Mouse (Mus musculus) intestine, postnatal 0 days (tissue): ENCODE data around the gene Cish. TPM values are rescaled to one million over a fixed set of nuclear protein-coding genes. Genes with fewer than 3 reads are reported as not detected.

Experiments used
- ATAC-seq: fragments of 200-750 bp; cut with Nextera tagmentation; 2 replicates; pipeline ENCODE4 v1.8.0; 2017; ENCODE audit warnings: mild to moderate bottlenecking, moderate TSS enrichment, moderate library complexity
- H3K27ac ChIP-seq: fragments of 300-500 bp; sonication (generic); 2 replicates; pipeline ENCODE4 v1.5.1; 2014; ENCODE audit warnings: mild to moderate bottlenecking, low read depth, low read length, moderate library complexity
- H3K27me3 ChIP-seq: fragments of 300-500 bp; sonication (generic); replicated peaks from 2 replicates; pipeline ENCODE4 v1.6.1; 2014; ENCODE audit warnings: low read length, mixed read lengths; ENCODE audit not compliant: control insufficient read depth, insufficient read depth
- H3K36me3 ChIP-seq: fragments of 300-500 bp; sonication (generic); 2 replicates; pipeline ENCODE4 v1.6.1; 2014; ENCODE audit warnings: mild to moderate bottlenecking, moderate library complexity; ENCODE audit not compliant: control insufficient read depth, insufficient read depth
- H3K4me1 ChIP-seq: fragments of 300-500 bp; sonication (generic); replicated peaks from 2 replicates; pipeline ENCODE4 v1.6.1; 2014; ENCODE audit warnings: antibody characterized with exemption, low read length, mixed read lengths; ENCODE audit not compliant: control insufficient read depth, insufficient read depth
- H3K4me2 ChIP-seq: fragments of 300-500 bp; sonication (generic); replicated peaks from 2 replicates; pipeline ENCODE4 v1.6.1; 2014; ENCODE audit warnings: low read depth, mild to moderate bottlenecking, moderate library complexity
- H3K4me3 ChIP-seq: fragments of 300-500 bp; sonication (generic); 2 replicates; pipeline ENCODE4 v1.5.1; 2014; ENCODE audit warnings: low read depth, low read length
- H3K9ac ChIP-seq: fragments of 300-500 bp; sonication (generic); 2 replicates; pipeline ENCODE4 v1.6.1; 2014; ENCODE audit warnings: mild to moderate bottlenecking, low read depth, low read length
- H3K9me3 ChIP-seq: fragments of 300-500 bp; sonication (generic); 2 replicates; pipeline ENCODE4 v1.6.1; 2016; ENCODE audit warnings: mixed run types; ENCODE audit not compliant: control insufficient read depth
- CTCF ChIP-seq: sonication (generic); IDR thresholded peaks from 2 replicates; pipeline ENCODE4 v1.5.1; 2016; ENCODE audit warnings: low read depth, mild to moderate bottlenecking, control low read depth, antibody characterized with exemption, moderate library complexity
- WGBS: fragments of 180-500 bp; shearing (Covaris S2); extraction: QIAGEN DNeasy Blood & Tissue Kit; methylation state at CpG from one replicate; pipeline ENCODE4 v1.1.7; 2014; 5-methylcytosine and 5-hydroxymethylcytosine counted together
- polyA plus RNA-seq: library from polyadenylated mRNA; unstranded; fragments of >200 nt; fragmentation: Nextera tagmentation; extraction: Ambion mirVana; gene quantifications from 2 replicates; pipeline ENCODE4 v1.2.1, GENCODE M21; 2015

Gene Cish
- polyA plus RNA-seq, 1 experiment from 2014 or later, result 12.1 TPM

DNA sequence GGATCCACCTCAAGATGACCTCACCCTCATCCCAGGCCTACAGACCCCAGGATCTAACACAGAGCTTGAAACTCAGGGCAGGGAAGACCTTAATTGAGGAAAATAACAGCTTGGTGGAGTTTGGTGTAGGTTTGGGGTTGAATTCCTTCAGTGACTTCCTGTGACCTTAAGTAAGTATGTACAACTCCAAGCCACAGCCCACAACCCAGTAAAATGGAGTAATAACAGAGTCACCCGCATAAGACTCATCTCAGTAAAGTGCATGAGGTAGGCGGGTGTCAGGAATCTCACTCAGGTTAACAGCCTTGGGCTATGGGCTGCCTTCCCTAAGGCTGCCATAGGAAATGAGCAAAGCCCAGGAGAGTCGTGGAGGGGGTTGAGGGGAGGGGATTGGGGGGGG is 31.1 kb upstream of the Cish start:
- Histone ChIP-seq H3K4me2 (no peak overlapping the region), H3K27me3 (no peaks in the 10 kb centered on the region), H3K27ac (no peak overlapping the region), H3K4me1 (no peaks in the 10 kb centered on the region), H3K9me3 (no peaks in the 10 kb centered on the region), H3K9ac (no peak overlapping the region), H3K4me3 (no peak overlapping the region), H3K36me3 (peaks cover 20% of the 10 kb centered on the region; the same call in 1 of the 2 replicates)
- TF ChIP-seq CTCF, result no peak
- WGBS, result 66% methylated on average over 3 of the region's 3 CpGs
- no peak for ATAC-seq

GRCm38 (mm10) chr9:107267028-107267427 is 28.8 kb upstream of the Cish start:
- no peak for TF ChIP-seq CTCF
- no peak for ATAC-seq
- no peaks in the 10 kb centered on the region for H3K27me3 ChIP-seq
- H3K36me3 ChIP-seq, result peaks cover 5% of the 10 kb centered on the region; the same call in 1 of the 2 replicates
- no peak overlapping the region for H3K9ac ChIP-seq
- H3K9me3 ChIP-seq, result no peaks in the 10 kb centered on the region
- no peak overlapping the region for H3K27ac ChIP-seq
- H3K4me1 ChIP-seq, result no peaks in the 10 kb centered on the region
- H3K4me2 ChIP-seq, result no peak overlapping the region
- no peak overlapping the region for H3K4me3 ChIP-seq
- 23% methylated on average over 1 of the region's 1 CpGs for WGBS

DNA sequence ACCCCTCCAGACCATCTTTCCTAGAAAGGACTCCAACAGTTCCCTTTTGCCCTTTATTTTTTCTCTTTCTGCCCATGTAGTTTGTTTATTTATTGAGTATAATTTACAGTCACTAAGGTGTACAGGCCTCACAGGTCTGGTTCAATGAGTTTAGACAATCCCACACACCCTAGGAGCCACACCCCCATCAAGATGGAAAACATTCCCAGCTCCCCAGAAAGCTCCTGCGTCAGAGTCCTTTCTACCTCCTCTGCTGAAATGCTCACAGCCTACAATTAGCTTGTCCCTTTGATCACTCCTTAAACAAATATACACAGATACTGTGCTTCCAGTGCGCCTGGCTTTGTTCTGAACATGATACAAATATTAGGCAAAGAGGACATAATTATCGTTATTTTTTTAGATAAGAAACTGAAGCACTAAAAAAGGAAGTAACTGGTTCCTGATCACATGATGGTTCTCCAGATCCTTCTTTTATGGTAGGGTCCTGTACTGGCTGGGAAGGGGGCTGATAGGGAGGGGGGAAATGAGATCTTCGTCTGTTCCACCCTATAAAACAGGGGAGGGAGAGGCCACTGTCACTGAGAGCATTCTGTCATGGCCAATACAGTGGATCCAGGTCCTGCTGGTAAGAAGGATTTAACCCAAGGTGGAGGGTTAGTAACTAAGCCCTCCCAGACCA is 28.0 kb upstream of the Cish start:
- Histone ChIP-seq H3K36me3 (no peaks in the 10 kb centered on the region), H3K4me1 (no peaks in the 10 kb centered on the region), H3K9me3 (no peaks in the 10 kb centered on the region), H3K27me3 (no peaks in the 10 kb centered on the region), H3K9ac (no peak overlapping the region), H3K4me2 (no peak overlapping the region), H3K4me3 (no peak overlapping the region), H3K27ac (no peak overlapping the region)
- ATAC-seq, result no peak
- TF ChIP-seq CTCF, result no peak
- WGBS, result 13% methylated on average over 4 of the region's 4 CpGs

- no peak overlapping the region for H3K4me3 ChIP-seq
- no peak for ATAC-seq
- no peaks in the 10 kb centered on the region for H3K27me3 ChIP-seq
- WGBS, result 94% methylated on average over 1 of the region's 1 CpGs
- no peak overlapping the region for H3K4me2 ChIP-seq
- H3K9me3 ChIP-seq, result no peaks in the 10 kb centered on the region
- no peaks in the 10 kb centered on the region for H3K36me3 ChIP-seq
- H3K27ac ChIP-seq, result no peak overlapping the region
- no peak overlapping the region for H3K9ac ChIP-seq
- TF ChIP-seq CTCF, result no peak
- H3K4me1 ChIP-seq, result no peaks in the 10 kb centered on the region
Observed at GRCm38 (mm10) chr9:107269772-107270171, 26.1 kb upstream of the Cish start.

DNA sequence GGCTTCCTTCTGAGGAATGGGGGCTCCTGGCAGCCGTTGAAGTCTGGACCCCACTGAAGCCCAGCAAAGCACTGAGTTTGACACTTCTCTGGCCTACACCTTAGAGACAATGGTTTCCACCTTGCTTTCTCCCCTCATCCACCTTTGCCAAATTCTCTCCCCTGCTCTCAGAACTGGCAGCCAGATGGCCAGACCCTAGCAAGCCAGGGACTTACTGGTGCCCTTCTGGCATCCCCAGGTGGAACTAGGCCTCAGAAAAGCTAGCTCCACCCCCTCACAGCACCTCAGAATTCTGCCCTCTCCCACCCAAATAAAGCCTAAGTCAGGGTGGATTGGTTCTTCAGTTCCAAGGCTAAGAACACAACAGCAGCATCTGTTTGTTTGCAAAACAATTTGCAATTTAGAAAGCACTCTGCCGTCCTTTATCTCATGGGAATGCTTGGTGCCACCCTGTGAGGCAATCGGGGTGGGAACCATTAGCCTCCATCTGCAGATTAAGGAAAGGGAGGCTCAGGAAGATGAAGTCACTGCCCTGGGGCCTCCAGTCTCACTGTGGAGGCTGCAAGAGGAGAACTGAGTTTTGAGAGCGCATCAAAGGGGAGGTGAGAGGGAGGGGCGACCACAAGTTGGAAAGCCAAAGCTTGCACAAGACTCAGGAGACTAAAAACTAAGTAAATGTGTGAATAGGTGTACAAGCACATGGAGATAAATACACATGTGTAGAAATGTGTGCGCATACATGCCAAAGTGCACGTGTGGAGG is 24.5 kb upstream of the Cish start:
- no peaks in the 10 kb centered on the region for H3K27me3 ChIP-seq
- H3K4me3 ChIP-seq, result no peak overlapping the region
- 73% methylated on average over 7 of the region's 7 CpGs for WGBS
- H3K9ac ChIP-seq, result no peak overlapping the region
- H3K36me3 ChIP-seq, result no peaks in the 10 kb centered on the region; the same call in 1 of the 2 replicates
- ATAC-seq, result no peak
- no peak for TF ChIP-seq CTCF
- H3K9me3 ChIP-seq, result no peaks in the 10 kb centered on the region
- H3K27ac ChIP-seq, result no peak overlapping the region
- no peak overlapping the region for H3K4me2 ChIP-seq
- no peaks in the 10 kb centered on the region for H3K4me1 ChIP-seq

DNA sequence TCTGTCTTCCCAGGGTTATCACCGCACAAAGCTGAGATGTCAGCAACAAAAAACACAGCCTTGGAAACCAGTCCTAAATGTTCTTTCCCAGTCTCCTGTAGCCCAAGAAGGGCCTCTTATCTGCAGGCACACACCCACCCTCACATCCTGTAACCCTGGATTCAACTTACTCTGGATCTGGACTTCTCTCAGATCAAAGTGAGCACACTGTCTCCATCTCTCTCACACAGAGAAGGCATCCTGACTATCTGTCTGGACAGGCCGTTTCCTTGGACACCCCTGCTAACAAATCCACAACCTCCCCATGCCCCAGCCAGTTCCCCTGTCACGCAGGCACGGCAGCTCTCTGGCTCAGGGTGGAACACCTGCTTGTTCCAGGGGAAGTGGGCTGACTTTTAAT is 23.5 kb upstream of the Cish start:
- Histone ChIP-seq H3K4me3 (no peak overlapping the region), H3K27me3 (no peaks in the 10 kb centered on the region), H3K9me3 (no peaks in the 10 kb centered on the region), H3K4me1 (no peaks in the 10 kb centered on the region), H3K4me2 (no peak overlapping the region), H3K9ac (no peak overlapping the region), H3K36me3 (no peaks in the 10 kb centered on the region; the same call in 1 of the 2 replicates), H3K27ac (no peak overlapping the region)
- no peak for ATAC-seq
- 74% methylated on average over 4 of the region's 4 CpGs for WGBS
- TF ChIP-seq CTCF, result no peak
